In the genomic region with DNA sequence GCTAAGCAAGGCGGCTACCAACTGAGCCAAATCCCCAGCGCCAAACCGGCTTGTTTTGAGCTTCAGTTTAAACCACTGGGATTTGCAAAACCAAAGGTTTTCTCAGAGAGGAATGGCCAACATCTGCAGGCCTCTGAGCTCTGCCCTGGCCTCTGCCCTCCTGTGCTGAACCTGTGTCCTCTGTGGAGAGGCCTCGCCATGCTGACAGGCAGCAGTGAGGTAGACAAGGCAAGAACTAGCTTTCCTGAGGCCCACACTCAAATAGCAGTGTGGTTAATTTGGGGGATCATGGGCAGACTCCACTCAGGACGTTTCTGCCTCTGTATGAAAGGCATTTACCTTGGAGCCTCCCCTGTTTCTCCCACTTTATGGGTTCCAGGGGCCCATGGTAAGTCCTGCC, we compare ENCODE assay signal across 22 mouse cellular contexts. TPM values are rescaled to one million over a fixed set of nuclear protein-coding genes. Genes with fewer than 3 reads are reported as not detected.
A peak's percentile ranks its signal among the peaks of the same experiment; 100 is the strongest.
DNase-seq lines count a peak whose midpoint lies in the region; ATAC-seq lines count a peak whose summit lies in the region.
"Had no signal": no experiment of that assay in that cellular context is flagged by ENCODE, and none has a peak within 500 bp of the region (broad histone marks: within the 10 kb centered on the region; RNA-seq: fewer than 3 reads in every experiment).

No protein-coding gene starts in this region.

- no peaks in the 10 kb centered on the region for H3K4me1 ChIP-seq in embryonic facial prominence, embryonic 13.5 days
- peaks cover 8% of the 10 kb centered on the region for H3K4me1 ChIP-seq in embryonic facial prominence, embryonic 10.5 days
- H3K4me1 ChIP-seq in heart, embryonic 11.5 days (ENCODE audit: control insufficient read depth, insufficient read depth, low read length), result no peaks in the 10 kb centered on the region
- H3K4me1 ChIP-seq in embryonic facial prominence, embryonic 14.5 days (ENCODE audit: control insufficient read depth, insufficient read depth, low read length), result no peaks in the 10 kb centered on the region
- H3K4me1 ChIP-seq: forebrain, embryonic 13.5 days; forebrain, embryonic 15.5 days had no signal

- peak overlapping the region; percentile 22; the same call in 1 of the 2 replicates for H3K27ac ChIP-seq in embryonic facial prominence, embryonic 13.5 days
- H3K27ac ChIP-seq in embryonic facial prominence, embryonic 10.5 days (replicated peaks), result no peak overlapping the region
- no peak overlapping the region for H3K27ac ChIP-seq in heart, embryonic 11.5 days (ENCODE audit: low read depth, low read length)
- peak overlapping the region; percentile 39; the same call in 1 of the 2 replicates for H3K27ac ChIP-seq in embryonic facial prominence, embryonic 14.5 days (replicated peaks; ENCODE audit: low read depth, low read length)
- H3K27ac ChIP-seq: forebrain, embryonic 13.5 days; forebrain, embryonic 15.5 days had no signal

- WGBS in embryonic facial prominence, embryonic 13.5 days, result 65% methylated on average over 5 of the region's 5 CpGs
- 70% methylated on average over 5 of the region's 5 CpGs for WGBS in embryonic facial prominence, embryonic 10.5 days
- 74% methylated on average over 5 of the region's 5 CpGs for WGBS in heart, embryonic 11.5 days (ENCODE audit: insufficient replicate concordance)
- WGBS in embryonic facial prominence, embryonic 14.5 days, result 48% methylated on average over 5 of the region's 5 CpGs

- no peaks in the 10 kb centered on the region for H3K27me3 ChIP-seq in embryonic facial prominence, embryonic 13.5 days
- H3K27me3 ChIP-seq in embryonic facial prominence, embryonic 10.5 days (replicated peaks; ENCODE audit: low read depth, poor library complexity, severe bottlenecking), result 0 out of 2 replicates have a peak, but pooled peaks cover 10% of the 10 kb centered on the region
- H3K27me3 ChIP-seq in heart, embryonic 11.5 days (ENCODE audit: control insufficient read depth, insufficient read depth, low read length), result no peaks in the 10 kb centered on the region
- no peaks in the 10 kb centered on the region for H3K27me3 ChIP-seq in embryonic facial prominence, embryonic 14.5 days (replicated peaks; ENCODE audit: control insufficient read depth, insufficient read depth, low read length)
- H3K27me3 ChIP-seq: forebrain, embryonic 15.5 days had no signal

- no peak overlapping the region for H3K9ac ChIP-seq in embryonic facial prominence, embryonic 13.5 days
- no peak overlapping the region for H3K9ac ChIP-seq in heart, embryonic 11.5 days (ENCODE audit: low read depth, low read length)
- no peak overlapping the region for H3K9ac ChIP-seq in embryonic facial prominence, embryonic 14.5 days (ENCODE audit: low read depth, low read length)
- H3K9ac ChIP-seq: forebrain, embryonic 13.5 days; forebrain, embryonic 15.5 days; forebrain, postnatal 0 days had no signal

- no peak for ATAC-seq in embryonic facial prominence, embryonic 13.5 days (ENCODE audit: insufficient number of reproducible peaks, insufficient read depth, low FRiP score, low TSS enrichment, low read depth)
- ATAC-seq in heart, embryonic 11.5 days (replicated peaks; ENCODE audit: insufficient number of reproducible peaks, low FRiP score, low TSS enrichment), result no peak
- no peak for ATAC-seq in embryonic facial prominence, embryonic 14.5 days (ENCODE audit: low read depth)
- ATAC-seq: activated CD4-positive, CD25-positive, alpha-beta regulatory T cell, adult 4 months; CD4-positive, CD25-positive, alpha-beta regulatory T cell, adult 4 months; forebrain, embryonic 13.5 days; forebrain, embryonic 15.5 days; forebrain, postnatal 0 days; Patski had no signal

- no peak overlapping the region for H3K4me2 ChIP-seq in embryonic facial prominence, embryonic 13.5 days
- no peak overlapping the region for H3K4me2 ChIP-seq in heart, embryonic 11.5 days
- no peak overlapping the region for H3K4me2 ChIP-seq in embryonic facial prominence, embryonic 14.5 days (ENCODE audit: low read depth, low read length)
- H3K4me2 ChIP-seq: forebrain, embryonic 13.5 days; forebrain, embryonic 15.5 days had no signal

- no peaks in the 10 kb centered on the region for H3K36me3 ChIP-seq in embryonic facial prominence, embryonic 13.5 days
- no peaks in the 10 kb centered on the region for H3K36me3 ChIP-seq in embryonic facial prominence, embryonic 10.5 days (replicated peaks)
- H3K36me3 ChIP-seq in heart, embryonic 11.5 days (ENCODE audit: control insufficient read depth, insufficient read depth, low read length), result no peaks in the 10 kb centered on the region
- no peaks in the 10 kb centered on the region for H3K36me3 ChIP-seq in embryonic facial prominence, embryonic 14.5 days (ENCODE audit: control insufficient read depth, insufficient read depth, low read length)
- H3K36me3 ChIP-seq: forebrain, embryonic 15.5 days; G1E had no signal

- no peak for DNase-seq in embryonic facial prominence, embryonic 10.5 days (ENCODE audit: low spot score)
- DNase-seq in heart, adult 11 months, result peak; percentile 93
- no peak for DNase-seq in embryonic facial prominence, embryonic 14.5 days (ENCODE audit: low spot score)
- DNase-seq in right cerebral cortex, adult 18-20 months, result no peak
- DNase-seq: adrenal gland, adult 8-10 months; adrenal gland, postnatal 14 days; adrenal gland, postnatal 36 days; B cell, adult 2 months; cerebellum, adult 11-12 months; cerebellum, adult 2 months; cerebellum, adult 9-10 months; cerebellum, postnatal 10 days; cerebellum, postnatal 25 days; forebrain, postnatal 0 days had no signal

- H3K4me3 ChIP-seq in embryonic facial prominence, embryonic 13.5 days, result no peak overlapping the region
- H3K4me3 ChIP-seq in embryonic facial prominence, embryonic 10.5 days, result no peak overlapping the region
- H3K4me3 ChIP-seq in heart, embryonic 11.5 days (ENCODE audit: low read depth, low read length), result no peak overlapping the region
- no peak overlapping the region for H3K4me3 ChIP-seq in embryonic facial prominence, embryonic 14.5 days (ENCODE audit: low read depth, low read length)
- H3K4me3 ChIP-seq: forebrain, embryonic 13.5 days; forebrain, embryonic 15.5 days had no signal

- H3K9me3 ChIP-seq in embryonic facial prominence, embryonic 13.5 days, result no peaks in the 10 kb centered on the region
- no peaks in the 10 kb centered on the region for H3K9me3 ChIP-seq in embryonic facial prominence, embryonic 10.5 days
- H3K9me3 ChIP-seq in heart, embryonic 11.5 days (replicated peaks; ENCODE audit: control insufficient read depth, low read length), result no peaks in the 10 kb centered on the region
- H3K9me3 ChIP-seq in embryonic facial prominence, embryonic 14.5 days (ENCODE audit: control insufficient read depth, low read length), result no peaks in the 10 kb centered on the region
- H3K9me3 ChIP-seq: forebrain, embryonic 13.5 days; forebrain, embryonic 15.5 days had no signal

RNA-seq across cellular contexts. Expression of a gene that starts 27.6 kb away (rescaled TPM):
- polyA plus RNA-seq in embryonic facial prominence, embryonic 13.5 days (2015; fragmentation: Nextera tagmentation; extraction: Ambion mirVana), result 519 and 586 TPM in 2 replicates
- 333 and 362 TPM in 2 replicates for polyA plus RNA-seq in embryonic facial prominence, embryonic 10.5 days (2016; fragmentation: Nextera tagmentation; extraction: Ambion mirVana)
- polyA plus RNA-seq in heart, embryonic 11.5 days (2014; fragmentation: Nextera tagmentation; extraction: Ambion mirVana), result 18.3 and 18.6 TPM in 2 replicates
- polyA plus RNA-seq in embryonic facial prominence, embryonic 14.5 days (2014; fragmentation: Nextera tagmentation; extraction: Ambion mirVana), result 73.2 and 82.9 TPM in 2 replicates
- polyA plus RNA-seq: CD4-positive, CD25-positive, alpha-beta regulatory T cell, adult 4 months; G1E had no signal

Comparison
In these comparisons a context has a peak if more than half of its experiments do, and no peak if none do; other contexts are left out.
1. H3K27ac ChIP-seq: peak in embryonic facial prominence, embryonic 13.5 days (single experiment) and embryonic facial prominence, embryonic 14.5 days (single experiment); none in embryonic facial prominence, embryonic 10.5 days (single experiment) and heart, embryonic 11.5 days (single experiment).